Mouse (Mus musculus) embryonic facial prominence, embryonic 12.5 days (tissue): ENCODE results near the gene Popdc3. TPM values are rescaled to one million over a fixed set of nuclear protein-coding genes. Genes with fewer than 3 reads are reported as not detected.
"Not testable (repeated sequence)": the region's sequence is repeated elsewhere in the genome, so short reads cannot be mapped to it uniquely, and the experiment has no call there.

ENCODE experiments used
- ATAC-seq: fragments of 200-750 bp; cut with Nextera tagmentation; 2 replicates; pipeline ENCODE4 v1.8.0; 2017; ENCODE audit not compliant: insufficient number of reproducible peaks, insufficient read depth, low FRiP score, low TSS enrichment
- H3K27ac ChIP-seq: fragments of 300-500 bp; sonication (generic); 2 replicates; pipeline ENCODE4 v1.5.1; 2016; ENCODE audit warnings: mild to moderate bottlenecking
- H3K27me3 ChIP-seq: fragments of 300-500 bp; sonication (generic); 2 replicates; pipeline ENCODE4 v1.6.1; 2016; ENCODE audit warnings: mild to moderate bottlenecking, moderate library complexity
- H3K36me3 ChIP-seq: fragments of 300-500 bp; sonication (generic); 2 replicates; pipeline ENCODE4 v1.6.1; 2016; ENCODE audit warnings: mild to moderate bottlenecking
- H3K4me1 ChIP-seq: fragments of 300-500 bp; sonication (generic); 2 replicates; pipeline ENCODE4 v1.6.1; 2016
- H3K4me2 ChIP-seq: fragments of 300-500 bp; sonication (generic); replicated peaks from 2 replicates; pipeline ENCODE4 v1.6.1; 2016; ENCODE audit warnings: mild to moderate bottlenecking, moderate library complexity
- H3K4me3 ChIP-seq: fragments of 300-500 bp; sonication (generic); 2 replicates; pipeline ENCODE4 v1.5.1; 2016; ENCODE audit warnings: mild to moderate bottlenecking
- H3K9ac ChIP-seq: fragments of 300-500 bp; sonication (generic); 2 replicates; pipeline ENCODE4 v1.6.1; 2016; ENCODE audit warnings: mild to moderate bottlenecking, moderate library complexity
- H3K9me3 ChIP-seq: fragments of 300-500 bp; sonication (generic); 2 replicates; pipeline ENCODE4 v1.6.1; 2016; ENCODE audit warnings: mild to moderate bottlenecking, moderate library complexity
- WGBS: fragments of 180-500 bp; shearing (Covaris S2); methylation state at CpG from one replicate; pipeline ENCODE4 v1.1.7; 2016; 5-methylcytosine and 5-hydroxymethylcytosine counted together
- polyA plus RNA-seq: library from polyadenylated mRNA; unstranded; fragments of >200 nt; fragmentation: Nextera tagmentation; extraction: Ambion mirVana; gene quantifications from 2 replicates; pipeline ENCODE4 v1.2.1, GENCODE M21; 2016

Popdc3 gene
- polyA plus RNA-seq, 1 experiment from 2014 or later = 0.84 TPM

- Histone ChIP-seq H3K4me3 (no peak overlapping the region), H3K9me3 (peaks cover 3% of the 10 kb centered on the region; the same call in 1 of the 2 replicates), H3K4me2 (no peak overlapping the region), H3K27me3 (no peaks in the 10 kb centered on the region), H3K9ac (no peak overlapping the region), H3K36me3 (no peaks in the 10 kb centered on the region), H3K27ac (no peak overlapping the region), H3K4me1 (no peaks in the 10 kb centered on the region)
- ATAC-seq = no peak
- 66% methylated on average over 3 of the region's 3 CpGs for WGBS
Observed at GRCm38 (mm10) chr10:45320296-45320695, 142.4 kb downstream of the Popdc3 start.

DNA sequence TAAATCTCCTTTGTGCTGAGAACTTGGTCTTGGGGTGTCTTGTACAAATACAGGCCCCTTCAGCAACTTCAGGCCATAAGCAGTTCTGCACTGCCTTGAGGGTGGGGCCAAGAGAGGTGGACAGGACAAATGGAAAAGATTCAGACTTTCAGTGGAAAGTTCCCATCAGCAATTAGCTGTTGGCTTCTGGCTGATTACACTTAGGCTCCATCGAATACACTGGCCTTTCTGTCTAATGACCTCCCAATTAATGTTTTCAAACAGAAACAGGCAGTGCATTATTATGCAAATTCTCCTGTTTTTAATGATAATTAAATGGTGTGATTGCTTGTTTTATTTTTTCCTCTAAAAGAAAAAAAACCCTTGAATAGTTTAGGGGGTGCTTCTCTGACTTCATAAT lies 146.3 kb downstream of the Popdc3 start:
- Histone ChIP-seq H3K27ac (no peak overlapping the region), H3K9me3 (no peaks in the 10 kb centered on the region), H3K27me3 (no peaks in the 10 kb centered on the region), H3K36me3 (no peaks in the 10 kb centered on the region), H3K4me3 (no peak overlapping the region), H3K9ac (no peak overlapping the region), H3K4me2 (no peak overlapping the region), H3K4me1 (no peaks in the 10 kb centered on the region)
- WGBS = 60% methylated on average over 1 of the region's 1 CpGs
- no peak for ATAC-seq

DNA sequence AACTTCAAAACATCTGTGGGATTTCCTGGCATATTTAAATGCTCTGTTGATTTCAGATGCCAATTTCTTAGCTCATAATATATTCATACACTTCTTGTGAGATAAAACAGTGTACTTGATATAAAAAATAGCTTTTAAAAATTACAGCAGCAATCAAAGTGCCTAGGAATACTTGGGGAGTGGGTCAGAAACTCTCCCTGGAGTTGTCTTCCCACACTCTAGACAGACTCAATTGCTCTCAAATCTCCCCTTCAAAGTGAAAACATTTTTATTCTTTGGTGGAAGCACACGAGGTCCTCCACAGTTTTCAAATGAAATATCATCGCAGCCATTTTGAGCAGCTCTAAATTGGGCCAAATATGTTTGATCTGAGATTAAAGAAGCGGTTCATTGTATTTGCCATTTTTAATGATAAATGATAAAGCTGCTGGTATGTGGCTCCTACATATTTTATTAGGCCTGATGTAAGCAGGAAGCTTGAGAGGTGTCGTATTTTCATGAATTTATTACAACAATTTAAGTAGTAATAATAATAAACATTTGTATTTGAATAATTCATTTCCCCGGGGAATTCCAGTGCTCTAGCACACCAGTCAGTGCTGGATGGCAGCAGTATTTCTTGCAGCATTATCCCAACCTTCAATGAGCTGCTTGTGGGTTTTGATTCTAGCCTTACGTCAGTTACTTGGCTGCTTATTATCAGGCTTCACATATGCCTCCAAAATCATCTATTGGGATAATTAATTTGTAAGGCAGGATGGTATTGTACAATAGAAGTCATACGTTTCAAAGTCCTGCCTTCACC lies 150.5 kb downstream of the Popdc3 start:
- 78% methylated on average over 7 of the region's 7 CpGs for WGBS
- no peak for ATAC-seq
- H3K36me3 ChIP-seq = no peaks in the 10 kb centered on the region
- H3K9ac ChIP-seq = no peak overlapping the region
- no peak overlapping the region for H3K27ac ChIP-seq
- no peaks in the 10 kb centered on the region for H3K27me3 ChIP-seq
- no peaks in the 10 kb centered on the region for H3K4me1 ChIP-seq
- H3K9me3 ChIP-seq = no peaks in the 10 kb centered on the region
- no peak overlapping the region for H3K4me2 ChIP-seq
- no peak overlapping the region for H3K4me3 ChIP-seq

DNA sequence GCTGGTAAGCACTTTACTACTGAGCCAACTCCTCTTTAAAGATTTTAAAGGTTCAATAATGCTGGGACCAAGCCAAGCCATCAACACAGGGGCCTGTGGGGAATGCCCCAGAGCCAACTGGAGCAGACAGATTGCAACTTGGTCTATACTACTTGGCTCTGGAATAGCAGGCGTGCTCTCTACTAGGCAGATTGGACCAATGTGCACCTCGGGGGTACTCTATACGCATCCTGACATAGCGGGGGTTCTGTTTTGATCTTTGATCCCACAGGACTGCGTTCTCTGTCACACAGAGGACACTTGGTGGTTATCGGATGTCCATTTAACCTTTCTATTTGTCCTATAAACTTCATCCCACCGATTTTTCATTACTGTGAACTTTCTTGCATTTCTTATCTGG lies 157.0 kb downstream of the Popdc3 start:
- WGBS = 26% methylated on average over 7 of the region's 7 CpGs
- H3K4me3 ChIP-seq = peak overlapping the region; percentile 68
- no peaks in the 10 kb centered on the region for H3K9me3 ChIP-seq
- no peak overlapping the region for H3K27ac ChIP-seq
- H3K9ac ChIP-seq = no peak overlapping the region
- ATAC-seq = 0 out of 2 replicates have a peak, but pooled peaks have one; percentile 35
- peaks cover 14% of the 10 kb centered on the region for H3K27me3 ChIP-seq
- H3K4me1 ChIP-seq = no peaks in the 10 kb centered on the region
- H3K36me3 ChIP-seq = no peaks in the 10 kb centered on the region
- peak overlapping the region; percentile 89; the same call in 1 of the 2 replicates for H3K4me2 ChIP-seq

DNA sequence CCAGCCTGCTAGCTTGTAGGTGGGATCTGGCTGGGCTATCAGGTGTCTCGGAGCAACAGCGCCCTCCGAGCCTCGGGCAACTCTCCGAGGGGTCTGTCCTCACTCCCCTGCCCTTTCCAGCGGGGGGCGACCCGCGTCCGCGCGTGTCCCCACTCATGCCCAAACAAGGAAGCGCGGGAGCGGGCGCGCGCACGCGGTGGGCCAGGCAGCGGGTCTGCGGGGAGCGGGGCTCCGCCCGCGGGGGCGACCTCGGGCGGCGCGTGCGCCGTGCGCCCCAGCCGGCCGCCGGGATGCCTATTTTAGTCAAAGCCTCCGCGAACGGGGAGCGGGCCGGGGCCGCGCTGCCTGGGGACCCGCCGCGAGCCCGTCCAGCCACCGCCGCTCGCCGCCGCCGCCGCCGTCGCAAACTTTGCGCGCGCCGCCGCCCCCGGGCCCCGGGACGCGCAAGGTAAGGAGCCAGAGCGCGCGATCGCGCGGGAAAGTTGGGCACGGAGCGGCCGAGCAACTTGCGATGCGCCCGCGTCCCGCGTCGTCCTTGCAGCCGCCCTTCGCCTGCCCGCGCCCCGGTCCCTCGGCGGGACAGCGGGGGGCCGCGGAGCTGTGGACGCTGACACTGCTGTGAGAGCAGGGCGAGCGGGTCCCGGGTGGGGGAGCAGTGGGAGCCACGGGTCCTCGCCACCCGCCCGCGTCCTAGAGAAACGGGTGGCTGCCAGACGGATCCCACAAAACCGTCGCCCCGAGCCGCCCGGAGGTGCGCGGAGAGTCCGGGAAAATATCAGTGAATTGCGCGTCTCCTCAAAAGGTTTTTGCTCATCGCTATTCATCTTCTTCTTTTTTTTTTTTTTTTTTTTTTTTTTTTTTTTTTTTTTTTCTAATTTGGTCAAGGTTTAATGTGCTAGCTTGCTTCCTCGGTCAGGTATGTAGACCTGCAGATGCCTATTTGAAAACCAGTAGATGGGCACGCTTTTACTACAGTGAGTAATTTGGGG lies 157.8 kb downstream of the Popdc3 start, which contains the start of gene Bves:
Bves (plus strand) TSS at position 339 of the 989 bp plus-strand sequence.
- Histone ChIP-seq H3K36me3 (no peaks in the 10 kb centered on the region), H3K27me3 (peaks cover 14% of the 10 kb centered on the region), H3K9ac (peak within 1 kb of the TSS; percentile 68), H3K27ac (no peak within 1 kb of the TSS), H3K4me3 (peak within 1 kb of the TSS; percentile 68), H3K9me3 (no peaks in the 10 kb centered on the region), H3K4me1 (no peaks in the 10 kb centered on the region), H3K4me2 (peak within 1 kb of the TSS; percentile 89)
- WGBS = 1% methylated on average over 64 of the region's 116 CpGs
- ATAC-seq = peak; percentile 81; the same call in 1 of the 2 replicates

GRCm38 (mm10) chr10:45339106-45339505 lies 161.2 kb downstream of the Popdc3 start:
- 78% methylated on average over 7 of the region's 7 CpGs for WGBS
- no peak overlapping the region for H3K9ac ChIP-seq
- H3K4me3 ChIP-seq = no peak overlapping the region
- peaks cover 10% of the 10 kb centered on the region for H3K27me3 ChIP-seq
- no peak overlapping the region for H3K27ac ChIP-seq
- no peak overlapping the region for H3K4me2 ChIP-seq
- no peaks in the 10 kb centered on the region for H3K36me3 ChIP-seq
- no peak for ATAC-seq
- no peaks in the 10 kb centered on the region for H3K4me1 ChIP-seq
- no peaks in the 10 kb centered on the region for H3K9me3 ChIP-seq

GRCm38 (mm10) chr10:45344381-45344780 lies 166.5 kb downstream of the Popdc3 start:
- Histone ChIP-seq H3K4me1 (no peaks in the 10 kb centered on the region), H3K9me3 (no peaks in the 10 kb centered on the region), H3K4me2 (no peak overlapping the region), H3K36me3 (no peaks in the 10 kb centered on the region), H3K27ac (no peak overlapping the region), H3K4me3 (no peak overlapping the region), H3K27me3 (no peaks in the 10 kb centered on the region), H3K9ac (no peak overlapping the region)
- no peak for ATAC-seq
- WGBS = 81% methylated on average over 4 of the region's 4 CpGs

DNA sequence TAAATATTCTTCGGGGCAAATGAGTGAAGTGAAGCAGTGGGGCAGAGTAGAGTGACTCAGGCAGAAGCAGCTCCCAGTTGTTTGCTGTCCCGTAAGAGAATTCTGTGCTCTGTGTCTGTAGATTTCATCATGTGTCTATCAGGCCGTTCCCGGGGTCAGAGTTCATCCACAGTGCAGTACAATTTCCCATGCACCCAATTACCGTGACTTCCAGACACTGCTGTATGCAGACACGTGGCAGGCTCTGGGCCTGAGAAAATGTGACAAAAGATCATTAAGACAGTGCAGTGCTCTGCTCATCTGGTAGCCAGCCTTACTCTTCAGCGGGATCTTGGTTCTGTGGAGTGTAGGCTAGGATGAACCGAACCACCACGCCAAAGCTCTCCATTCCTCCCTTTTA lies 167.3 kb downstream of the Popdc3 start:
- no peak overlapping the region for H3K4me3 ChIP-seq
- 72% methylated on average over 9 of the region's 9 CpGs for WGBS
- H3K27me3 ChIP-seq = no peaks in the 10 kb centered on the region
- H3K4me1 ChIP-seq = no peaks in the 10 kb centered on the region
- ATAC-seq = 0 out of 2 replicates have a peak, but pooled peaks have one; percentile 28
- H3K27ac ChIP-seq = no peak overlapping the region
- H3K4me2 ChIP-seq = no peak overlapping the region
- H3K9ac ChIP-seq = no peak overlapping the region
- H3K9me3 ChIP-seq = no peaks in the 10 kb centered on the region
- no peaks in the 10 kb centered on the region for H3K36me3 ChIP-seq

DNA sequence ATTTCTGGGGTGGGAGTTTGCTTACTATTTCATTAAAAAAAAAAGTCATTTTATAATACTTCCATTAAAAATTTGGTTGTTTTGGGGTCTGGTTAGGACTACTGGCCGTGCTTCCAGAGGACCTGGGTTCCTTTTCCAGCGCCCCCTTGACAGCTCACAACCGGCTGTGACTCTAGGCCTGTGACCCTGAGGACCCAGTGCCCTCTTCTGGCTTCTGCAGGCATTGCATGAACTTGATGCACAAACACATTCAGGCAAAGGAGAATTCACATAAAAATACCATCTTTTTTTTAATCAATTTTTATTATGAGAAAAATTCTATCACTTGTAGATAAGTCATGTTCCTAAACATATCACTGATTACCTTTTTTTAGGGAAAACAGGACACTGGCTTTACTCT lies 170.2 kb downstream of the Popdc3 start:
- H3K4me1 ChIP-seq, H3K9ac ChIP-seq, H3K4me2 ChIP-seq, H3K4me3 ChIP-seq, H3K27me3 ChIP-seq, ATAC-seq, H3K27ac ChIP-seq, H3K9me3 ChIP-seq, H3K36me3 ChIP-seq: not testable (repeated sequence)
- WGBS = 78% methylated on average over 3 of the region's 3 CpGs

DNA sequence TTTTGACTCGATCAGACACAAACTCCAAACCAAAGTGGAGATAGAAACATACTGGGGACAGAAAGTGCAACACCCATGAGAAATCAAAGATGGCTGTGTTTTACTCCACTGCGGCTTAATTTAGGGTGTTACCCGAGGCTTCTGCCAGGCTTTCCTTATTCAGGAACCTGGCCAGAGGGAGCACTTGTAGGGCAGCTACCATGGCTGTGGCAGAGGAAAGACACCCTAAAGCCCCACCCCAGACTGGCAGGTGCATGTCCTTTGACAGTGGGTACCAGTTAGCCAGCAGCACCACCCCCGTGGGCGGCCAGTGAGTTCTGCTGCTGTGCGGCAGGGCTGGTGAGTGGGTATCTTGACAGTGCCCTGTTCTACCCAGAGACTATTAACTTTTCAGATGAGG lies 178.2 kb downstream of the Popdc3 start:
- no peak overlapping the region for H3K9ac ChIP-seq
- no peaks in the 10 kb centered on the region for H3K27me3 ChIP-seq
- H3K27ac ChIP-seq = no peak overlapping the region
- WGBS = 91% methylated on average over 6 of the region's 6 CpGs
- no peaks in the 10 kb centered on the region for H3K36me3 ChIP-seq
- H3K4me3 ChIP-seq = no peak overlapping the region
- H3K4me2 ChIP-seq = no peak overlapping the region
- no peaks in the 10 kb centered on the region for H3K4me1 ChIP-seq
- H3K9me3 ChIP-seq = no peaks in the 10 kb centered on the region
- ATAC-seq = no peak

GRCm38 (mm10) chr10:45363396-45363795 lies 185.5 kb downstream of the Popdc3 start:
- Histone ChIP-seq H3K36me3 (no peaks in the 10 kb centered on the region), H3K4me2 (no peak overlapping the region), H3K4me3 (no peak overlapping the region), H3K27me3 (no peaks in the 10 kb centered on the region), H3K9ac (no peak overlapping the region), H3K9me3 (no peaks in the 10 kb centered on the region), H3K27ac (no peak overlapping the region), H3K4me1 (peaks cover 4% of the 10 kb centered on the region; the same call in 1 of the 2 replicates)
- ATAC-seq = no peak
- WGBS = 18% methylated on average over 5 of the region's 5 CpGs
